Mouse (Mus musculus) G1E (cell line): ENCODE results near the gene Clasp2.

ENCODE experiments used
- CTCF ChIP-seq: IDR thresholded peaks from 2 replicates; pipeline ENCODE4 v1.5.1; 2012; ENCODE audit warnings: low read depth, low read length, inconsistent platforms, mixed read lengths
- GATA1 ChIP-seq: IDR thresholded peaks from 2 replicates; pipeline ENCODE4 v1.6.1; 2012; ENCODE audit warnings: borderline replicate concordance, low read length, inconsistent platforms, mixed read lengths
- GATA2 ChIP-seq: IDR thresholded peaks from 2 replicates; pipeline ENCODE4 v1.6.1; 2012; ENCODE audit warnings: low read depth, low read length, inconsistent platforms, borderline replicate concordance
- POLR2AphosphoS5 ChIP-seq: IDR thresholded peaks from 2 replicates; pipeline ENCODE4 v1.6.1; 2012; ENCODE audit warnings: low read depth, low read length, inconsistent platforms; ENCODE audit not compliant: insufficient replicate concordance
- TAL1 ChIP-seq: conservative IDR thresholded peaks from 2 replicates; pipeline ENCODE4 v1.6.1; 2012; ENCODE audit warnings: low read depth, low read length, inconsistent platforms, mixed read lengths

GRCm38 (mm10) chr9:113812671-113813001 is 71.4 kb downstream of the Clasp2 start:
- TF ChIP-seq CTCF = no peak
- TF ChIP-seq TAL1 = no peak
- no peak for TF ChIP-seq POLR2AphosphoS5
- no peak for TF ChIP-seq GATA1
- TF ChIP-seq GATA2 = no peak
